Mouse (Mus musculus) right cerebral cortex, adult 2 months (tissue): ENCODE results near the gene Rasgrf1.
"Not testable (repeated sequence)": the region's sequence is repeated elsewhere in the genome, so short reads cannot be mapped to it uniquely, and the experiment has no call there.

Source experiments
- DNase-seq, 2 experiments: peaks; one replicate each; pipeline ENCODE4 v3.0.0; 2021 to 2022; ENCODE audit warnings: low spot score in 2 of 2

The Rasgrf1 gene

DNA sequence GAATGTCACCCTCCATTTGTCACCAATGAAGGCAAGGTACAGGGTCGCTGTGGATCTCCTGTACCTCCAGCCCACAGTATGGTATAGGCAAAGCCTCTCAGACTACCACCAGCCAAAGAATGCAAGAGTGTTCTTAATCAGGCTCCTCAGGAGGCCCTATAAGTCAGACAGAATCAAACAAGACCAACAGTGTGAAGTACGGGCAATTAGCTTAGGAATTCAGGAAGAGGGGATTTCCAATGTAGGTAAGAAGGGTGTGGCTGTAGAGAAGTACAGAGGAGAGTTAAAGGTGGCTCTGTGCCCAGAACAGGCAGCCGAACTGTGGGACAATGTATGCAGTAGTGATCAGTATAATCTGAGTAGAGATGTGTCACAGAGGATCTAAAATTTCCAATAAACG, 126.6 kb downstream of the Rasgrf1 start:
- no peak for DNase-seq

- DNase-seq: no peak
Measured at GRCm38 (mm10) chr9:90038535-90038934, 128.8 kb downstream of the Rasgrf1 start.

- DNase-seq: no peak
Measured at GRCm38 (mm10) chr9:90040916-90041315, 131.2 kb downstream of the Rasgrf1 start.

DNA sequence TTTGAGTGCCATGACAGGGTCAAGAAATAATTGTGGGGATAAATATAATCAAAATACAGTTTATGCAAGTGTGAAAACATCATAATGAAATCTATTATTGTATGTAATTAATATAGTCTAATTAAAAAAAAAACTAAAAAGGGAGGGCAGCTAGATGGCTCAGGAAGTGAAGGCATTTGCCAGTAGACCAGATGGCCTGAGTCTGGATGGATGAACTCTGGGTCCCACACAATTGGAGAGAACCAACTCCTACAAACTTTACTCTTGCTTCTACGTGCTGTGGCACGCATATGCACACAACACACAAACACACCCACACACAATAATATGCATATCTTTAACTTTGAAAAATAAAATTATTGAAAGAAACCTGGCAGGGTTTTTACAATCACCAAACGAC, 131.8 kb downstream of the Rasgrf1 start:
- no peak for DNase-seq

DNA sequence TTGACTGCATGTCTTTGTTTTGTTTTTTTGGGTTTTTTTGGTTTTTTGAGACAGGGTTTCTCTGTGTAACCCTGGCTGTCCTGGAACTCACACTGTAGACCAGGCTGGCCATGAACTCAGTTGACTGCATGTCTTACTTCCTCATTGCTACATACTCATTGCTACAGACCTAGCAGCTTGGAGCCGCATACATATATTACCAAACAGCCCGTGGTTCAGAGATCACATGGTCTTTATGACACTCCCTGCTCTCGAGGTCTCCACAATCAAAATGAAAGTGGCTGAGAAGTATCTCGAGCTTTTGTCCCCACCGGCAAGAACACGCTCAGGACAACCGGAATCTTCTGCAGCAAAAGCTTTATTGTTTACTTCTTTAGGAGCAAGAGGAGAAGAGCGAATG, 133.2 kb downstream of the Rasgrf1 start:
- DNase-seq: not testable (repeated sequence)

DNA sequence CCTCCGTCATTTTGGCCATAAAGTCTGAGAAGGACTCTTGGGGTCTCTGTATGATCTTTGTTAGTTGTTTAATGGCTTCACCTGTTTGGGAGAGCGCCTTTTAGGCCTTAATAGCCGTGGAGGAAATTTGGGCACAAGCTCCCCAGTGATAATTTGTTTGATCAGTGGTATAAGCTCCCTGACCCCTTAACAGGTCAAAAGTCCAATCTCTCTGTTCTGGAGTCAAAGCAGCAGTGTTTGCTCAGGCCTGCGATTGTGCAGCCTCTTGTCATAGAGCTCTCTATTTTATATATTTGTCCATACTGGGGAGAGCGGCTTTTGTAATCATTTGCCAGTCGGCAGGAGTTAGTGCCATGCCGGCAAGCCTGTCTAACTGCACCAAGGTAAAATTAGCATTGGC, 135.5 kb downstream of the Rasgrf1 start:
- no peak for DNase-seq

DNA sequence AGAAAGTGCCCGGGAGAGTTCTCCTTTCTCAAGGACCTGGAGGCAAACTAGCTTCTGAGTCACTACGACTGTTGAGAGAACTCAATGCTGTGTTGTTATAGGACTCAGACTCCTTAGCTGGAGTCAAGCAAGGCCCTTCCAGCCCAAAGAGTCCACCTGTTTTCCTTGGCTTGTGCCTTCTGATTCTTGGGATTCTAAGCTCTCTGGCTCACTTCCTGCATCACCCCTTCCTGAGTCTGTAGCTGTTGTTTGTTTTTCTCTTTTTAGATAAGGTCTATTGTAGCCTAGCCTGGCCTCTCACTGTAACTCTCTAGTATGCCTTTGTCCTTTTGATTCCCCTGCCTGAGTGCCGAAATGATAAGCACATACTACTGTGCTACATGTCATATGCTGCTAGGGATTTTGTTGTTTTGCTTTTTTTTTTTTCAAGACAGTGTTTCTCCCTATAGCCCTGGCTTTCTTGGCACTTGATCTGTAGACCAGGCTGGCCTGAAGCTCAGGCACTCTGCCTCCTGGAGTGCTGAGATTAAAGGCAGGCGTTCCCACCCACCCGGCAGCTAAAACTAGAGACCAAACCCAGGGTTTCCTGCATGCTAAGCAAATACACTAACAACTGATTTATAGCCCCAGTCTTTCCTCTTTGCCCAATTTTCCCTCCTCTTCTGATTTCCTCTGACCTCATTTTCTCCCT, 138.4 kb downstream of the Rasgrf1 start:
- DNase-seq: no peak

DNA sequence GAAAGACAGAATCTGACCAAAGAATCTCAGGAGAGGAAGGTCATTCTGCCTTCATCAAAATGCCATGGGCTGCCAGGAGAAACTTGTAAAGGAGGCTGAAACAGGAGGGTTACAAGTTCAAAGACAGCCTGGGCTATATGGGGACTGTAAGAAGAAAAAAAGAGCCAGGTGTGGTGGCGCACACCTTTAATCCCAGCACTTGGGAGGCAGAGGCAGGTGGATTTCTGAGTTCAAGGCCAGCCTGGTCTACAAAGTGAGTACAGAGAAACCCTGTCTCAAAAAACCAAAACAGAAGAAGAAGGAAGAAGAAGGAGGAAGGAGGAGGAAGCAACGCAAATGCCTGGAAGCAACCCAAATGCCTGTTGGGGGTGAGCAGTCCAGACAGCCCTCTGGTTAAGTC, 144.1 kb downstream of the Rasgrf1 start, which contains the start of gene Ctsh:
Gene Ctsh (plus strand): TSS at position 301 of the 400 bp plus-strand sequence.
- DNase-seq: no peak

DNA sequence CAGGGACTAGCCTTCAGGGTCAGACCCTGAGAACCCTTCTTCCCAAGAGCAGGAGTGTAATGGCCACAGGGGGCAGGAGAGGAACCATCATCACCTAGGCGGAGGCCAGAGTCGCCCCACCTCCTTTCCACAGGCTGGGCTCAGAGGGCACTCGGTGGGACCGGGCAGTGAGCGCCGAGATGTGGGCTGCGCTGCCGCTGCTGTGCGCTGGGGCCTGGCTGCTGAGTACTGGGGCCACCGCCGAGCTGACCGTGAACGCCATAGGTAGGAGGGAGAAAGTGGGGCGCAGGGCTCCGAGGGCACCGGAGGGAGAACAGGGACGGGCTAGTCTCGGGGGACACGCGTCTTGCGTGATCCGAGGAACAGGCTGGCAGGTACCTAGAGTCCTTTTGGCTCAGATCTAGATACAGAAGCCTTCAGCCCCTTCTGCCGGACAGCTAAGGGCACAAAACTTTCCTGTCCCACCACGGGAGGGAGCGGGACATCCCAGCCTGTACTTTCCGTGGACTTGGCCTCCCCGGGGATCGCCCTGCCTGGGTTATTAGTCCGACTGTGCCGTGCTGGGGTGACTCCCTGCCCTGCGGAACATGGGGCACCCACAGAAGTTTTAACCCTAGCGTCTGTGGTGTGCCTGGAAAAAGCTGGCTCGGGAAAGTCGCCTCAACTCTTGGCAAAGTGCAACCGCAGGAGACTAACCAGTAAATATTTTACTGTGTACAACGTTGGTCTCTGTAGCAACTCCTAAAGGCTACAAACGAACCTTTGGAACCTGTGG, 144.8 kb downstream of the Rasgrf1 start:
- DNase-seq: peak in 1 of 2 experiments; percentile 7

GRCm38 (mm10) chr9:90055409-90055808, 145.7 kb downstream of the Rasgrf1 start:
- no peak for DNase-seq

GRCm38 (mm10) chr9:90055911-90056310, 146.2 kb downstream of the Rasgrf1 start:
- no peak for DNase-seq

DNA sequence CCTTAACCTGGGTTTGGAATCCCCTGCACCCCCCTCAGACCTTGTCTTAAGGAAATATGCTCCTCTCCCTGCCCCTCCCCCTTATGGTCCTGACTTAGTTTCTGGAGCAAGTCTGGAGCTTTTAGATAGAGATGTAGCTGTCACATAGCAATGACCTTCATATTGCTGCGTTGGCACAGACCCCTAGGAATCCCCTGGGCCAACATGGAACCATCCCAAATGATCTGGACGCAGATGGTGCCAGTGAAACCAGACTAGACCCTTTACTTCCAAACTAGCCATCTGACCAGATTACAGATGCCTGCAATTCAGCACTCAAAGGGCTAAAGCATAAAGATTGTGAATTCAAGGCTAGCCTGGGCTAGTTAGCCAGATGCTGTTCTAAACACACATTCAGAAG, 147.0 kb downstream of the Rasgrf1 start:
- no peak for DNase-seq

GRCm38 (mm10) chr9:90059828-90060573, 150.3 kb downstream of the Rasgrf1 start:
- no peak for DNase-seq

- DNase-seq: no peak
Measured at GRCm38 (mm10) chr9:90060574-90060875, 150.8 kb downstream of the Rasgrf1 start.

- not testable (repeated sequence) for DNase-seq
Measured at GRCm38 (mm10) chr9:90060932-90061331, 151.2 kb downstream of the Rasgrf1 start.

DNA sequence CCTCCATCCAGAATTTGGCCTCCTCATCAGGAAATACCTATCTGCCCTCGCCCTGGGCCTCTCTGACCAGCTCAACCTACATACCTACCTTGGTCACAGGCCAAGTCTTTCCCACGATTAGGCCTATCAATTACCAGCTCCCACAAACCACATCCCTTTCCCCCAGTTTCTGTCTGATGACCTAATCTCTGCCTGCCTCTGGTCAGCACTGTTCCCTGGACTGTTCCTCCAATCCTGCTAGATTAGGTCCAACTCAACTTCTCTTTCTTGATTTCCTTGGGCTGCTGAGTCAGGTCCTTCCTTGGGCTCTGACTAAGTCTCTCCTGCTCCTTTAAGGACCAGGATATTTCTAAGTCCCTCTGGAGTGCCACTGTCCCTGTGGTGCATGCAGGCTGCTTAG, 157.6 kb downstream of the Rasgrf1 start:
- no peak for DNase-seq

GRCm38 (mm10) chr9:90068786-90069185, 159.1 kb downstream of the Rasgrf1 start:
- DNase-seq: no peak

GRCm38 (mm10) chr9:90069485-90069884, 159.8 kb downstream of the Rasgrf1 start:
- no peak for DNase-seq

GRCm38 (mm10) chr9:90070174-90070573, 160.5 kb downstream of the Rasgrf1 start:
- DNase-seq: no peak

DNA sequence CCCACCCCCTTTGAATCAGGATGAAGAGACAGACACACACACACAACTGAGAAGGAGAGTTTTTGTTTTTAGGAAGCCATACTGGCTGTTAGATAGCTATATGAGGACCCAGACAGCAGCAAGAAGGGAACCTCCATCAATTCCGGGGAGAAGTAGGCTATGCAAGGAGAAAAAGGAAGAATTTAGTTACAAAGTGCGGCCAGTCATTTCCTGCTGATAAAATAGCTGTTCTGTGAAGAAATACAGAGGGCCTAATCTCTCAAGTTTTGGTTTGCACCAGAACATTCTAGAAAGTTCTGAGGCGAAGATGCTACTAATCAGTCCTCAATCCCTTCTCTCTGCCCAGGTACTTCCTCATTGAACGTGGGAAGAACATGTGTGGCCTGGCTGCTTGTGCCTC, 165.6 kb downstream of the Rasgrf1 start:
- DNase-seq: no peak

DNA sequence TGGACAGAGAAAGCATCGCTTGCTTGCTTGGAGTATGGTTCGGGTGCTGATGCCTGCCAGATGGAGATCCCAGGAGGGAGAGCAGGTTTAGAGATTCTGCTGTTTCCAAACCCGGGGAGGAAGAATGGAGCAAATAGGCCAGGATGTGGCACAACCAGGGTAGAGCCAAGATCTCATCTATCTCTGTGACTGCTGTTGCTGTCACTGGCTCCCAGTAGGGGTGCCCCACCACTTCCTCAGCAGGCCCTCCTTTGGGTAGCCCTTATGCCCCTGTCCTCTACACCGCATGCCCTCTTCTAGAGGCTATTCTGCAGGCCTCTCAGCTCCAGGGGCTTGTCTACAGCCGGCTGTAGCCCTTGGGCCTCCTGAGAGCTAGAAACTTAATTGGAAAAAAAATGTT, 166.4 kb downstream of the Rasgrf1 start:
- no peak for DNase-seq
